Mouse (Mus musculus) neural tube, embryonic 12.5 days (tissue): Measurements from ENCODE around the gene Wwc2. TPM values are rescaled to one million over a fixed set of nuclear protein-coding genes. Genes with fewer than 3 reads are reported as not detected.

ENCODE experiments used
- ATAC-seq: fragments of 200-750 bp; cut with Nextera tagmentation; 2 replicates; pipeline ENCODE4 v1.8.0; 2017; ENCODE audit warnings: low read depth, mild to moderate bottlenecking, moderate TSS enrichment, moderate library complexity; ENCODE audit not compliant: low FRiP score
- H3K27ac ChIP-seq: fragments of 300-500 bp; sonication (generic); 2 replicates; pipeline ENCODE4 v1.5.1; 2016
- H3K27me3 ChIP-seq: fragments of 300-500 bp; sonication (generic); replicated peaks from 2 replicates; pipeline ENCODE4 v1.6.1; 2016; ENCODE audit warnings: mild to moderate bottlenecking
- H3K36me3 ChIP-seq: fragments of 300-500 bp; sonication (generic); 2 replicates; pipeline ENCODE4 v1.6.1; 2016; ENCODE audit warnings: mild to moderate bottlenecking
- H3K4me1 ChIP-seq: fragments of 300-500 bp; sonication (generic); 2 replicates; pipeline ENCODE4 v1.6.1; 2016
- H3K4me2 ChIP-seq: fragments of 300-500 bp; sonication (generic); replicated peaks from 2 replicates; pipeline ENCODE4 v1.6.1; 2016; ENCODE audit warnings: mild to moderate bottlenecking
- H3K4me3 ChIP-seq: fragments of 300-500 bp; sonication (generic); 2 replicates; pipeline ENCODE4 v1.5.1; 2016
- H3K9ac ChIP-seq: fragments of 300-500 bp; sonication (generic); 2 replicates; pipeline ENCODE4 v1.6.1; 2016; ENCODE audit warnings: mild to moderate bottlenecking
- H3K9me3 ChIP-seq: fragments of 300-500 bp; sonication (generic); 2 replicates; pipeline ENCODE4 v1.6.1; 2016; ENCODE audit warnings: mild to moderate bottlenecking
- WGBS: fragments of 180-500 bp; shearing (Covaris S2); methylation state at CpG from one replicate; pipeline ENCODE4 v1.1.7; 2016; 5-methylcytosine and 5-hydroxymethylcytosine counted together
- polyA plus RNA-seq: library from polyadenylated mRNA; unstranded; fragments of >200 nt; fragmentation: Nextera tagmentation; extraction: Ambion mirVana; gene quantifications from 2 replicates; pipeline ENCODE4 v1.2.1, GENCODE M21; 2016

The Wwc2 gene
- 10.8 and 11.7 TPM in 2 replicates for polyA plus RNA-seq

DNA sequence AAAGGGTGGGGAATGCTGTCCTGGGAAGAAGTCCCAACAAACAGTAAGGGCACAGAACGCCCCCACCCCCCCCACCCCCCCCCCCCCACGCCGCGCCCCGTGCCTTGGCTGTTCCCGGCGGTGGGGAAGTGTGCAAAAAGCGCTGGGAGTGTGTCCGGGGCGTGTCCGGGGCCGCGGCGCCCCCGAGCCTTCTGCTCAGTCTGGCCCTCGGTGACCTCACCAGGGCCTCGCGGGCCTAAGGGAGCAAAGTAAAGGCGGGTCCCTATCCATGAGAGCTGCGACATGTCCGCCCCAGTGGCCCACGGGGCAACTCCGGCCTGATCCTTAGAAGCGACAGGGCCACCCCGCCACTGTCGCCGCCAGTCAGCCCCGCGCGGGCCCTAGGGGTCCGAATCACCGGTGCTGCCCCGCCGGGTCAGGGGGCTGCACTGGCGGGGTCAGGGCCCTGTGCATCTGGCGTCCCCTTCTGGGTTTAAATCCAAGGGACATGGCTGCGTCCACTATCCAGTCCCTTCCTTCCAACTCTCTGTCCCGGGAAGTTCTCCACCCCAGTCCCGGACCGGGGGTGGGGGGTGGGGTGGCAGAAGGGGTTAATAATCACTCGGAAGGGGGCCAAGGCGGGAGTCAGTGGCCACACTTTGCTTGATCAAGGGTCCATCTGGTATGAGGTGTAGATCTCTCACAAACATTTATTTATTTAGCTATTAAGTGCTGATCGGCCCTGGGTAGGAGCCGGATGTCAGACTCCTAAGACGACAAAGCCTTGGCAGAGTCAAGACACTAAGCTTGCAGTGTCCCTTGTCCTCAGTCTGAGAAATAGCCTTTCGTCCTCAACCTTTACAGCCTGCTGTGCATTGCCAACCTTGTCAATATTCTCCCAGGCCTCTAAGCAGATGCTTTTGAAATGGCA, at the start of gene Wwc2:
TSS of gene Wwc2 (minus strand) at position 14 of the 910 bp plus-strand sequence.
- Histone ChIP-seq H3K9ac (peak within 1 kb of the TSS; percentile 85), H3K9me3 (no peaks in the 10 kb centered on the region), H3K4me2 (peak within 1 kb of the TSS; percentile 93), H3K4me3 (peak within 1 kb of the TSS; percentile 85), H3K27me3 (no peaks in the 10 kb centered on the region), H3K4me1 (peaks cover 23% of the 10 kb centered on the region), H3K27ac (peak within 1 kb of the TSS; percentile 59), H3K36me3 (no peaks in the 10 kb centered on the region)
- under 1% methylated on average over 41 of the region's 46 CpGs for WGBS
- ATAC-seq, result peak; percentile 69

DNA sequence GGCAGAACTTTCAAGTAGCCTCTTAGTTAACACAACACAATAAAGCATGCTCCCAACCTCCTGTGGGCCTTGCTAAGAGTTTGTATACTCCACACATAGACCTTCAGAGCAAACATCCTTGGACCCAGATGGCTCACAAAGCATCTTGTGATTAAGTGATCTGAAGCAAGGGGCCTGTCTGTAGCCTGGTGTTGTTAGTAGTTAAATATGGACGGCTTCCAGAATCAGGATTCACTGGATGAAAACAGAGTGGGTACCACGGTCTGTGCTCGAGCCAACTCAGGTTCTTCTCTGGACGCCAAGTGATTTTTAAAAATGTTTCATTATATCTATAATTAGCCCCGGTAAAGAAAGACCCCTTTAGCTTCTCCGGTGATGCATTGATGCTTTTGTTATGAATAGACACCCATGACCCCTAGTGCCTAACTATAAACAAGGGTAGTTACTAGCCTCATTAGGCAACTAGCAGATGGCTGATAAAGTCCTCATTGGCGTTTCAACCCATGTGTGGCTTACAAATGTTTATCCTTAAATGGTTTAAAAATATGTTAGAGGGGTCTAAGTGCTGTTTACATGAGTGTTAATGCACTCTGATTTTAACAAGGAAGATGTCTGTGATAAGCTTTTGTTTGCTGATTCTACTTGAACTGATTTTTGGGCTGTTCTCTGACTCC, 47.7 kb upstream of the Wwc2 start:
- no peak overlapping the region for H3K9ac ChIP-seq
- H3K4me2 ChIP-seq, result no peak overlapping the region
- no peak overlapping the region for H3K27ac ChIP-seq
- no peak overlapping the region for H3K4me3 ChIP-seq
- no peaks in the 10 kb centered on the region for H3K36me3 ChIP-seq
- ATAC-seq, result no peak
- H3K27me3 ChIP-seq, result no peaks in the 10 kb centered on the region
- H3K9me3 ChIP-seq, result no peaks in the 10 kb centered on the region
- no peaks in the 10 kb centered on the region for H3K4me1 ChIP-seq
- 81% methylated on average over 7 of the region's 7 CpGs for WGBS

DNA sequence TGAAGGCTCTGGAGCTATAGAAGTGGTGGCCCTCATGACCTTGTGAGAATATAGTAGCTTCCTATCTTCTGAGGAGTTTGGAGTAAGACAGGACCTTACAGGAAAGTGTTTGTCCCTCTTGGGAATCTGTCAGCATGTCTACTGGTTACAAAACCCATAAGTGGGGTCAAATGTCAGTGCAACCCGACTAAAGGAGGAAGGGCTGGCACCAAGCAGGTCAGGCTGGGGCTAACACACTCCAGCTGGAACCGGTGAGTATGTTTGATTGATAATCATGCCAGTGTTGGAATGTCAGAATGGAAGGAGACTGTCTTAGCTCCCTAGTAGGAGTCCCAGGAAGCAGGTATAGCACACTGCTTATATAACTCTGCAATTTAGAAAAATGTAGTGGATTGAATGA, 41.3 kb upstream of the Wwc2 start:
- 57% methylated on average over 2 of the region's 2 CpGs for WGBS
- Histone ChIP-seq H3K4me1 (no peaks in the 10 kb centered on the region), H3K9me3 (no peaks in the 10 kb centered on the region), H3K36me3 (no peaks in the 10 kb centered on the region), H3K4me3 (no peak overlapping the region), H3K4me2 (no peak overlapping the region), H3K9ac (no peak overlapping the region), H3K27ac (no peak overlapping the region), H3K27me3 (no peaks in the 10 kb centered on the region)
- no peak for ATAC-seq

DNA sequence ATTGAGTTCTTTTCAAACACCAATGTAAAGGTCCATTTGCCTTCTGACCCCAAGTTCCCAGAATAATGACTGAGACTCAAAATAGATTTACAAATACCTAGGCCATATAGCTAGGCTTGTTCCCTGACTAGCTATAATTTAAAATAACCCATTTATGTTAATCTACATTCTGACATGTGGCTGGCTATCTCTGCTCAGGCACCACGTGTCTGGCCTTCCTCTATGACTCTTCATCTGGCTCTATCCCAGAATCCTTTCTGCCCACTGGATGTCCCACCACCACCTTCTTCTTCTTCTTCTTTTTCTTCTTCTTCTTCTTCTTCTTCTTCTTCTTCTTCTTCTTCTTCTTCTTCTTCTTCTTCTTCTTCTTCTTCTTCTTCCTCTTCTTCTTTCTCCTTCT, 39.9 kb upstream of the Wwc2 start:
- no peaks in the 10 kb centered on the region for H3K36me3 ChIP-seq
- H3K9ac ChIP-seq, result no peak overlapping the region
- WGBS, result 74% methylated on average over 1 of the region's 1 CpGs
- no peaks in the 10 kb centered on the region for H3K4me1 ChIP-seq
- H3K27me3 ChIP-seq, result no peaks in the 10 kb centered on the region
- no peak for ATAC-seq
- H3K9me3 ChIP-seq, result no peaks in the 10 kb centered on the region
- no peak overlapping the region for H3K4me3 ChIP-seq
- no peak overlapping the region for H3K27ac ChIP-seq
- H3K4me2 ChIP-seq, result no peak overlapping the region

DNA sequence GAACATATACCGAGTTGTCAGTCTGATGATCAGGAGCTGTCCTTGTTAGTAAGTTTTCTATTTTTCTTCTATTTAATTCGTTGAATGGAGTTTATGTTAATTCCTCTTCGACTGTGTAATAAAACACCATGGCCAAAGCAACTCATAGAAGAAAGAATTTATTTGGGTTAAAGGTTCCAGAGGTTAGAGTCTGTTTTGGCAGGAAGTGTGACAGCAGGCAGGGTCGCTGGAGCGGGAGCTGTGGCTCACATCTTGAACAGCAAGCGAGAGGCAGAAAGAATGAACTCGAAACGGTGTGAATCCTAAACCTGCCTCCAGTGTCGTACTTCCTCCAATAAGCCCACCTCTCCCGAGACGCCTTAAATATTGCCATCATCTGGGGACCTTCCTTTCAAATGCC, 36.1 kb upstream of the Wwc2 start:
- Histone ChIP-seq H3K36me3 (no peaks in the 10 kb centered on the region), H3K4me2 (no peak overlapping the region), H3K4me3 (no peak overlapping the region), H3K9ac (no peak overlapping the region), H3K27ac (no peak overlapping the region), H3K9me3 (no peaks in the 10 kb centered on the region), H3K4me1 (no peaks in the 10 kb centered on the region), H3K27me3 (no peaks in the 10 kb centered on the region)
- no peak for ATAC-seq
- WGBS, result 71% methylated on average over 11 of the region's 11 CpGs

DNA sequence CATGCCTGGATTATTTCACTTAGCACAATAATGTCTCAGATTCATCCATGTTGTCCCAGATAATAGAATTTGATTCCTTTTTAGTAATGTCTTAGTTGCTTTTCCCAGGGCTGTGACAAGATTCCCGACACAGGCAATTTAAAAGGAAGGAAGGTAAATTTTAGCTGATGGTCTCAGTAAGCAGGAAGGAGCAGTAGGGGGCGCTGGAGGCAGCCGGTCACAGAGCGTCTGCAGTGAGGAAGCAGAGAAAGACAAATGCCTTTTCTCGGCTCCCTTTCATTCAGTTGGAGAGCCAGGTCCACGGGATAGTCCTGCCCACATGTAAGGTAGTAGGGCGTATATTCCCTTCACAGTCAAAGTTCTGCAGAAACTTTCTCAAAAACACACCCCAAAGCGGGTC, 32.5 kb upstream of the Wwc2 start:
- WGBS, result 76% methylated on average over 8 of the region's 8 CpGs
- no peak overlapping the region for H3K9ac ChIP-seq
- H3K27me3 ChIP-seq, result no peaks in the 10 kb centered on the region
- ATAC-seq, result no peak
- no peak overlapping the region for H3K4me2 ChIP-seq
- H3K4me3 ChIP-seq, result no peak overlapping the region
- H3K4me1 ChIP-seq, result no peaks in the 10 kb centered on the region
- H3K36me3 ChIP-seq, result no peaks in the 10 kb centered on the region
- H3K9me3 ChIP-seq, result no peaks in the 10 kb centered on the region
- no peak overlapping the region for H3K27ac ChIP-seq

DNA sequence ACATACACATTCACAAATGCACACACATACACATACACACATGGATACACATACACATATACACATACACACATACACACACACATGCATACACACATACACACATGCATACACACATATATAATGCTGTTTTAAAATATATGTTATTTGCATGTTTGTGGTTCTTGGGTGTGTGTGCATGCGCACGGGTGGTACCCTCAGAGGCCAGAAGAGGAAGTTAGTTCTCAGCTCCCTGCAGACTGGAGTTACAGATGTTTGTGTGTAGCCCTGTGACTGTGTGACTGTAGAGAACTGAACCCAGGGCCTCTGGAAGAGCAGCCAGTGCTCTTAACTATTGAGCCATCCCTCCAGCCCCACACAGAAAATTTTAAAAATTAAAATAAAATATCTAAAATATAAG, 29.0 kb upstream of the Wwc2 start:
- WGBS, result 95% methylated on average over 2 of the region's 2 CpGs
- H3K27ac ChIP-seq, result no peak overlapping the region
- H3K9ac ChIP-seq, result no peak overlapping the region
- no peak overlapping the region for H3K4me3 ChIP-seq
- no peak for ATAC-seq
- H3K36me3 ChIP-seq, result no peaks in the 10 kb centered on the region
- no peaks in the 10 kb centered on the region for H3K9me3 ChIP-seq
- no peaks in the 10 kb centered on the region for H3K4me1 ChIP-seq
- H3K4me2 ChIP-seq, result no peak overlapping the region
- no peaks in the 10 kb centered on the region for H3K27me3 ChIP-seq

DNA sequence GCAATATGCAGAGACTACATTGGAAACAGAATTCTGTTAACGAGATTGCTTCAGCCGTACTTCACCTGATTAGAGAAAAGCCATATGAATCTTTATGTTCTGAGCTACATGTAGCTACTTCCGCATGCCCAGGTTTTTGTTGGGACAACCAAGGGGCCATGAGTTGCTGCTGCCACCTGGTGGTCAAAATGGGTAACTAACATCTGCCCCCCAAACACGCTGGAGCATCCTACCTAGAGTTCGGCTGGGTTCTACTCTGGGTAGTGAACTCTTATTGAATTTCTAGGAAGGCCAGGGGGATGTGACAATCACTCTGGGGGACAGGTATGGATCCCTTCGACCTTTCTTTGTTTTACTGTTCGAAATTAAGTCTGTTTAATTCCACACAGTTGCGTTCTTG, 25.8 kb upstream of the Wwc2 start:
- H3K27ac ChIP-seq, result no peak overlapping the region
- H3K9ac ChIP-seq, result no peak overlapping the region
- no peak overlapping the region for H3K4me2 ChIP-seq
- H3K4me3 ChIP-seq, result no peak overlapping the region
- no peaks in the 10 kb centered on the region for H3K4me1 ChIP-seq
- H3K9me3 ChIP-seq, result no peaks in the 10 kb centered on the region
- H3K27me3 ChIP-seq, result no peaks in the 10 kb centered on the region
- no peaks in the 10 kb centered on the region for H3K36me3 ChIP-seq
- 0 out of 2 replicates have a peak, but pooled peaks have one; percentile 53 for ATAC-seq
- WGBS, result 29% methylated on average over 8 of the region's 8 CpGs

DNA sequence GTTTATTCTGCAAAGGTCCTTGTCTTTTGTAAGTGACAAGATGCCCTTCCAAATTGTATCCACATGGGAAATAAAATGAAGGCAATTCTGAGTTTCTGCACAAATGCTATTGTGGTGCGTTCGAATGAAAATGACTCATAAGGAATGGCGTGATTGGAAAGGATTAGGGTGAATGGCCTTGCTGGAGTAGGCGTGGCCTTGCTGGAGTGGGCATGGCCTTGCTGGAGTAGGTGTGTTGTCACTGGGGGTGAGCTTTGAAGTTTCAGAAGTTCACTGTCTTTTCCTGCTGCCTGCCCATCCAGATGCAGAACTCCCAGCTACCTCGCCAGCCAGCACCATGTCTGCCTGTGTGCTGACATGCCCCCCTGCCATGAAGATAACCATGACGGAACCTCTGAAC, 23.7 kb upstream of the Wwc2 start:
- Histone ChIP-seq H3K4me1 (no peaks in the 10 kb centered on the region), H3K27ac (no peak overlapping the region), H3K4me3 (no peak overlapping the region), H3K4me2 (no peak overlapping the region), H3K9me3 (no peaks in the 10 kb centered on the region), H3K36me3 (no peaks in the 10 kb centered on the region), H3K9ac (no peak overlapping the region), H3K27me3 (no peaks in the 10 kb centered on the region)
- no peak for ATAC-seq
- 93% methylated on average over 6 of the region's 6 CpGs for WGBS

DNA sequence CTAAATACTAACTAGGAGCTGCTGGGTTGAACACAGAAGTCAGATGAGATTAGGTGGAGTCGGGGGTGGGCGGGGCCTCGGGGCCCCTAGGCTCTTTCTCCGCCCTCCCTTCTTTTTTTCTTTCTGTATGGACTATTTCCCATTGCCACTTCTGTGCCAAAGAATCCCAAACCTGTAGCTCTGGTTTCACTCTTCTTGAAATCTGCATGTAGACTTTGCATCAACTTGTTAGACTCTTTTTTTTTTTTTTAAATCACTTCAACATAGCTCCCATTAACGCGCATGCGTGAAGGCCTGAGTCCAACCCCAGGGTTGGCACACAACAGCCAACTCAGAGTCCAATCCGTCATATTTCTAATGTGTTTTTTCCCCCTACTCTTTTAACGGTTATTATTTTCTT, 22.6 kb upstream of the Wwc2 start:
- Histone ChIP-seq H3K27me3 (no peaks in the 10 kb centered on the region), H3K9me3 (no peaks in the 10 kb centered on the region), H3K9ac (no peak overlapping the region), H3K27ac (no peak overlapping the region), H3K4me1 (no peaks in the 10 kb centered on the region), H3K4me2 (no peak overlapping the region), H3K4me3 (no peak overlapping the region), H3K36me3 (no peaks in the 10 kb centered on the region)
- ATAC-seq, result no peak
- 95% methylated on average over 9 of the region's 9 CpGs for WGBS

DNA sequence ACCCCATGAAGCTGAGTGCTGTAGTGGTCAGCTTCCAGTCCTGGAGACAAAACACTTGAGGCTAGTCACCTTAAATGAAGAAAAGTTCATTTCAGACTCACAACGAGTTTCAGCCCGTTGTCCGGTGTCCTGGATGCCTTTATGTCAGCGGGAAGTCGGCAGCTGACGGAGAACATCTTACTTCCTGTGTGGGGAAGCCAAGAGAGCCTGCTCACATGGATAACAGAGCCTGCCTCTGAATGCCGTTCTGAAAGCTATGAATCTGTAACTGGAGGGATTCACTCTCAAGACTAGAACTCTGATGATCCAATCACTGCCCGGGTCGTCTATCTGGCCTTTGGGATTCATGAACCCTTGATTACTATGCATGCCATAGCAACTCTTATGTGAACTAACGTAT, 21.1 kb upstream of the Wwc2 start:
- no peak overlapping the region for H3K4me2 ChIP-seq
- no peak overlapping the region for H3K9ac ChIP-seq
- no peak overlapping the region for H3K4me3 ChIP-seq
- 83% methylated on average over 10 of the region's 10 CpGs for WGBS
- H3K9me3 ChIP-seq, result no peaks in the 10 kb centered on the region
- no peaks in the 10 kb centered on the region for H3K36me3 ChIP-seq
- no peak for ATAC-seq
- no peaks in the 10 kb centered on the region for H3K4me1 ChIP-seq
- no peak overlapping the region for H3K27ac ChIP-seq
- no peaks in the 10 kb centered on the region for H3K27me3 ChIP-seq

DNA sequence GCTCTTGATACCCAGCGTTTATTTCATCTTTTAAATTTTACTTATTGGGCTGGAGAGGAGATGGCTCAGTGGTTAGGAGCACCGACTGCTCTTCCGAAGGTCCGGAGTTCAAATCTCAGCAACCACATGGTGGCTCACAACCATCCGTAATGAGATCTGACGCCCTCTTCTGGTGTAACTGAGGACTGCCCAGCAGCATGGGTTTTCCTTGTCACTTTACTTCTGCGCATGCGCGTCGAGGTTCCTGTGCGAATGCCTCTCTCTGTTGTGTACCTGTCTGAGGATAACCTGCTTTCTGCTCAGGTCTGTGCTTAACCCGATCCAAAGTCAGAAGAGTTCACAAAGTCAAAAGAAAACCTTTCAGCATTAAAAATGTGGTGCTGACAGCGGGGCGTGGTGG, 20.3 kb upstream of the Wwc2 start:
- H3K27me3 ChIP-seq, result no peaks in the 10 kb centered on the region
- no peak overlapping the region for H3K4me2 ChIP-seq
- 85% methylated on average over 14 of the region's 14 CpGs for WGBS
- no peak for ATAC-seq
- H3K9me3 ChIP-seq, result no peaks in the 10 kb centered on the region
- no peaks in the 10 kb centered on the region for H3K36me3 ChIP-seq
- no peak overlapping the region for H3K27ac ChIP-seq
- no peak overlapping the region for H3K9ac ChIP-seq
- H3K4me1 ChIP-seq, result no peaks in the 10 kb centered on the region
- H3K4me3 ChIP-seq, result no peak overlapping the region
